Mouse (Mus musculus) ES-E14 (cell line): ENCODE data around the gene S100pbp.

ENCODE experiments used
- CHD2 ChIP-seq: IDR thresholded peaks from 2 replicates; pipeline ENCODE4 v1.6.1; 2014; ENCODE audit warnings: mild to moderate bottlenecking, low read depth, low read length, inconsistent platforms
- MAFK ChIP-seq: IDR thresholded peaks from 2 replicates; pipeline ENCODE4 v1.6.1; 2014; ENCODE audit warnings: mild to moderate bottlenecking, low read depth, low read length, inconsistent platforms; ENCODE audit not compliant: insufficient read depth

GRCm38 (mm10) chr4:129236236-129236813 lies 46.8 kb upstream of the S100pbp start:
- TF ChIP-seq CHD2 (no peak), MAFK (no peak)
